Mouse (Mus musculus): ENCODE results near the gene Tbc1d7. TPM values are rescaled to one million over a fixed set of nuclear protein-coding genes. Genes with fewer than 3 reads are reported as not detected.

Tbc1d7 gene
- polyA plus RNA-seq, 1 experiment from 2014 or later, result 27.5 TPM

DNA sequence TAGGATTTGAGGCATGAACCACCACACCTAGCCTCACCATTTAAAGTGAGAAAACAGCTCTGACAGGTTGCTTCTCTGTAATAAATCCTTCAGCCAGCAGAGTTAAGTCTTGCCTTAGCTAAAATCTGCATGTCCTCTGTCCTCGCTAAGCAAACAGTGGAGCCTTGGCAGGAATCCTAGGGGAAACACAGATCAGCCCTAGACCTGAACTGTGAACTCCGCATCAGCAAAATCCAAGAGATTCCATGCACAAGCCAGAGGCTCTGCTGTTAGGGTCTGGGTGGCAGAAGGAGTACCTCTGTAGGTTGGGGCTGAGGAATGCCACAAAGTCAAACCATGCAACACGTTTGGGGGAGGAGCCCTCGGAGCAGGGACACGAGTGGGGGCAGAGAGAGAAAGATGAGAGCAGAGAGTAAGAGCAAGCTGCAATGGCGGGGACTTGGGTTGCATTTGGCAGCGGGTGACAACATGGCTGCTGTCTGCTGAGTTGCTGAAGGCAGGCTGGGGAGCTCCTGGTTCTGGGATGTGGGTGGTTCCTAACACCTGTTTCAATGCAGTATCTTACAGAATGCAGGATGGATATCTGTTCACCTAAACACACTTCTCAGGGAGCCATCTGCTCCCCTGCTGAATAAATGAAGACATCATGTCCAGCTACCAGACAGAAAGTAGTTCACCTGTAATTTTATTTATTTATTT, 26.4 kb downstream of the Tbc1d7 start:
- no peaks in the 10 kb centered on the region for H3K9me3 ChIP-seq (ENCODE audit: low read length)
- ATAC-seq (no peak), DNase-seq (ENCODE audit: low spot score) (no peak)
- H3K4me1 ChIP-seq (ENCODE audit: insufficient read depth, low read depth, low read length), result no peaks in the 10 kb centered on the region
- no peaks in the 10 kb centered on the region for H3K27me3 ChIP-seq (replicated peaks; ENCODE audit: insufficient read depth, low read length)
- no peak overlapping the region for H3K27ac ChIP-seq (ENCODE audit: low read length)
- TF ChIP-seq EP300 (IDR thresholded peaks at IDR 0.05), result no peak
- TF ChIP-seq CTCF (IDR thresholded peaks at IDR 0.05), result no peak
- no peak overlapping the region for H3K4me2 ChIP-seq (replicated peaks; ENCODE audit: low read depth, low read length)
- no peaks in the 10 kb centered on the region for H3K36me3 ChIP-seq (ENCODE audit: insufficient read depth, low read length)
- 61% methylated on average over 7 of the region's 7 CpGs for WGBS
- no peak overlapping the region for H3K4me3 ChIP-seq (ENCODE audit: low read depth, low read length)
- no peak overlapping the region for H3K9ac ChIP-seq (replicated peaks; ENCODE audit: low read depth)

- no peak for TF ChIP-seq CTCF (IDR thresholded peaks at IDR 0.05)
- no peak for TF ChIP-seq EP300 (IDR thresholded peaks at IDR 0.05)
- no peaks in the 10 kb centered on the region; the same call in 1 of the 2 replicates for H3K4me1 ChIP-seq (ENCODE audit: insufficient read depth, low read depth, low read length)
- ATAC-seq (no peak), DNase-seq (ENCODE audit: low spot score) (peak; percentile 12)
- H3K27ac ChIP-seq (ENCODE audit: low read length), result no peak overlapping the region
- no peak overlapping the region for H3K4me2 ChIP-seq (replicated peaks; ENCODE audit: low read depth, low read length)
- no peak overlapping the region for H3K9ac ChIP-seq (replicated peaks; ENCODE audit: low read depth)
- H3K4me3 ChIP-seq (ENCODE audit: low read depth, low read length), result no peak overlapping the region
- no peaks in the 10 kb centered on the region for H3K36me3 ChIP-seq (ENCODE audit: insufficient read depth, low read length)
- H3K27me3 ChIP-seq (replicated peaks; ENCODE audit: insufficient read depth, low read length), result no peaks in the 10 kb centered on the region
- 15% methylated on average over 4 of the region's 4 CpGs for WGBS
- H3K9me3 ChIP-seq (ENCODE audit: low read length), result no peaks in the 10 kb centered on the region
These were observed 36.8 kb downstream of the Tbc1d7 start for GRCm38 (mm10) chr13:43134468-43134867.

GRCm38 (mm10) chr13:43133400-43133799, 37.9 kb downstream of the Tbc1d7 start:
- H3K27me3 ChIP-seq (replicated peaks; ENCODE audit: insufficient read depth, low read length), result no peaks in the 10 kb centered on the region
- WGBS, result 71% methylated on average over 7 of the region's 7 CpGs
- DNase-seq (ENCODE audit: low spot score) (no peak), ATAC-seq (no peak)
- no peak for TF ChIP-seq EP300 (IDR thresholded peaks at IDR 0.05)
- TF ChIP-seq CTCF (IDR thresholded peaks at IDR 0.05), result no peak
- H3K27ac ChIP-seq (ENCODE audit: low read length), result no peak overlapping the region
- no peak overlapping the region for H3K4me3 ChIP-seq (ENCODE audit: low read depth, low read length)
- no peak overlapping the region for H3K9ac ChIP-seq (replicated peaks; ENCODE audit: low read depth)
- H3K4me1 ChIP-seq (ENCODE audit: insufficient read depth, low read depth, low read length), result no peaks in the 10 kb centered on the region; the same call in 1 of the 2 replicates
- no peak overlapping the region for H3K4me2 ChIP-seq (replicated peaks; ENCODE audit: low read depth, low read length)
- H3K9me3 ChIP-seq (ENCODE audit: low read length), result no peaks in the 10 kb centered on the region
- no peaks in the 10 kb centered on the region for H3K36me3 ChIP-seq (ENCODE audit: insufficient read depth, low read length)

DNA sequence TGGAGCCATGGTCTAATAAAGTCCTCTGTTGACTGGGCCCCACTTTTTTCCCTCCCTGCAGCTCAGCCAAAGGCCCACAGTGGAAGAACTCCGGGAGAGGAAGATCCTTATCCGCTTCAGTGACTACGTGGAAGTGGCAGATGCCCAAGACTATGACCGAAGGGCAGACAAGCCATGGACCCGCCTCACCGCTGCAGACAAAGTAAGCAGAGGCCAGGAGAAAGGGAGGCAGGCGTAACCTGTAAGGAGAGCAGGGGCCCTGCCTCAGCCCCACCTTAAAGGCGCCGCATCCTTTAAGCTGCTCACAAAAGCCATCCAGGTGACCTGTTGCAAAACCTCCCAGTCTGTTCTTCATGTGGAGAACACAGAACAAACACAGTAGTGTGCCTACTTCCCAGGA, 38.4 kb downstream of the Tbc1d7 start:
- H3K4me1 ChIP-seq (ENCODE audit: insufficient read depth, low read depth, low read length), result no peaks in the 10 kb centered on the region; the same call in 1 of the 2 replicates
- no peak overlapping the region for H3K27ac ChIP-seq (ENCODE audit: low read length)
- DNase-seq (ENCODE audit: low spot score), result peak; percentile 34
- no peaks in the 10 kb centered on the region for H3K27me3 ChIP-seq (replicated peaks; ENCODE audit: insufficient read depth, low read length)
- H3K4me2 ChIP-seq (replicated peaks; ENCODE audit: low read depth, low read length), result no peak overlapping the region
- 53% methylated on average over 9 of the region's 9 CpGs for WGBS
- H3K36me3 ChIP-seq (ENCODE audit: insufficient read depth, low read length), result no peaks in the 10 kb centered on the region
- H3K4me3 ChIP-seq (ENCODE audit: low read depth, low read length), result no peak overlapping the region
- ATAC-seq, result no peak
- H3K9ac ChIP-seq (replicated peaks; ENCODE audit: low read depth), result no peak overlapping the region
- H3K9me3 ChIP-seq (ENCODE audit: low read length), result no peaks in the 10 kb centered on the region
- TF ChIP-seq EP300 (IDR thresholded peaks at IDR 0.05) (no peak), CTCF (IDR thresholded peaks at IDR 0.05) (no peak)

GRCm38 (mm10) chr13:43131741-43132191, 39.5 kb downstream of the Tbc1d7 start:
- H3K27ac ChIP-seq (ENCODE audit: low read length), result peak overlapping the region; percentile 80
- no peaks in the 10 kb centered on the region for H3K9me3 ChIP-seq (ENCODE audit: low read length)
- no peak overlapping the region for H3K4me2 ChIP-seq (replicated peaks; ENCODE audit: low read depth, low read length)
- H3K4me3 ChIP-seq (ENCODE audit: low read depth, low read length), result no peak overlapping the region
- DNase-seq (ENCODE audit: low spot score), result peak; percentile 80
- WGBS, result 37% methylated on average over 10 of the region's 10 CpGs
- peak; percentile 78 for ATAC-seq
- no peaks in the 10 kb centered on the region; the same call in 1 of the 2 replicates for H3K4me1 ChIP-seq (ENCODE audit: insufficient read depth, low read depth, low read length)
- no peak for TF ChIP-seq CTCF (IDR thresholded peaks at IDR 0.05)
- no peak; the same call in 1 of the 2 replicates for TF ChIP-seq EP300 (IDR thresholded peaks at IDR 0.05)
- H3K27me3 ChIP-seq (replicated peaks; ENCODE audit: insufficient read depth, low read length), result no peaks in the 10 kb centered on the region
- H3K9ac ChIP-seq (replicated peaks; ENCODE audit: low read depth), result no peak overlapping the region
- H3K36me3 ChIP-seq (ENCODE audit: insufficient read depth, low read length), result no peaks in the 10 kb centered on the region

DNA sequence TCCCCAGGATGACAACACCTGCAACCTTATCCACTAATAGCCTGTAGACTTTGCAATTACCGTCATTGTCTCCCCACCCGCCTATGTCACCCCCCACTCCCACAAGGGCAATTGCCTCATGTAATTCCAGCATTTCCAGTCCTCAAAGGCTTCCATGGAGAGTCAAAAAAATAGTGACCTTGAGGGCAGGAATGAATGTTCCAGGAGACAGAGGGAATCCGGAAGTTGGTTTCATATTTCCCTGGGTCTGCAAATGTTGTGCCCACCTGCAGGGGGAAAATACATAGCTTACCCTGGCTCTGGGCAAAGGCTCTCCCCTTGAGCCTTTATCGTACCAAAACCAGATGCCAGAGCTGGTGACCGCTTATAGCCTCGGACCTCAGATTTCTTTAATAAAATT, 41.1 kb downstream of the Tbc1d7 start:
- no peak overlapping the region for H3K4me3 ChIP-seq (ENCODE audit: low read depth, low read length)
- WGBS, result 70% methylated on average over 6 of the region's 6 CpGs

More for the DNA sequence above, 41.1 kb downstream of the Tbc1d7 start:
- Histone ChIP-seq H3K4me2 (replicated peaks; ENCODE audit: low read depth, low read length) (no peak overlapping the region), H3K27me3 (replicated peaks; ENCODE audit: insufficient read depth, low read length) (no peaks in the 10 kb centered on the region), H3K27ac (ENCODE audit: low read length) (no peak overlapping the region), H3K9me3 (ENCODE audit: low read length) (no peaks in the 10 kb centered on the region), H3K9ac (replicated peaks; ENCODE audit: low read depth) (no peak overlapping the region), H3K36me3 (ENCODE audit: insufficient read depth, low read length) (no peaks in the 10 kb centered on the region), H3K4me1 (ENCODE audit: insufficient read depth, low read depth, low read length) (no peaks in the 10 kb centered on the region; the same call in 1 of the 2 replicates)
- no peak for TF ChIP-seq CTCF (IDR thresholded peaks at IDR 0.05)
- TF ChIP-seq EP300 (IDR thresholded peaks at IDR 0.05), result no peak
- no peak for DNase-seq (ENCODE audit: low spot score)
- ATAC-seq, result no peak

Measured in lung, postnatal 0 days (tissue).